Mouse (Mus musculus): ENCODE results near the gene Tmem256. TPM values are rescaled to one million over a fixed set of nuclear protein-coding genes. Genes with fewer than 3 reads are reported as not detected.

Tmem256 gene
- total RNA-seq, 2 experiments from 2014 or later: 120 to 143 TPM

DNA sequence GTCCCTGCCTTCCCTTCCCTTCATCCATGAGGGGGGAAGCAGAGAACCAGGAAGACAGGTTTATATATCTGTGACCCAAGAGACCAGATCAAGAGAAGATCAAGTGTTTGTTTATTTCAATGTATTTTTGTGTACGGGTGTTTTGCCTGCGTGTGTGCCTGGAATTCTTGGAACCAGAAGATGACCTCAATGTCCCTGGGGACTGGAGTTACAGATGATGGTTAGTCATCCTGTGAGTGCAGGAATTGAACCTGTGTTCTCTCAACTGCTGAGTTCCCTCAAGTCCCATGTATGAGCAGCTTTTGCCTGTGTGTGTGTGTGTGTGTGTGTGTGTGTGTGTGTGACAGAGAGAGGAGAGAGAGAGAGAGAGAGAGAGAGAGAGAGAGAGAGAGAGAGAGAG is 30.7 kb upstream of the Tmem256 start:
- no peak for DNase-seq (ENCODE audit: low spot score in 2 of 2)

DNA sequence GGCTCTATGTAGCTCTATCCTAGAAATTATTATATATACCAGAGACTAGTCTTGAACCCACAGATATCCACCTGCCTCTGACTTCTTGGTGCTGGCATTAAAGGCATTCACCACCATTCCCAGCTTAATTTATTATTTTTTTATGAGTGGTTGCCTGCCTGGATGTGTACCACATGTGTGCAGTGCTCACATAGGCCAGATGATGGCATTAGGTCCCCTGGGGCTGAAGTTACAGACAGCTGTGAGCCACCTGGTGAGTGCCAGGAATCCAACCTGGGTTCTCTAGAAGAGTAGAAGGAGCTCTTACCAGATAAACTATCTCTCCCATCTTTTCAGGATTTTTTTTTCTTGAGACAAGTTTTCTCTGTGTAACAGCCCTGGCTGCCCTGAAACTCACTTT is 28.0 kb upstream of the Tmem256 start:
- DNase-seq (ENCODE audit: low spot score in 2 of 2): no peak

DNA sequence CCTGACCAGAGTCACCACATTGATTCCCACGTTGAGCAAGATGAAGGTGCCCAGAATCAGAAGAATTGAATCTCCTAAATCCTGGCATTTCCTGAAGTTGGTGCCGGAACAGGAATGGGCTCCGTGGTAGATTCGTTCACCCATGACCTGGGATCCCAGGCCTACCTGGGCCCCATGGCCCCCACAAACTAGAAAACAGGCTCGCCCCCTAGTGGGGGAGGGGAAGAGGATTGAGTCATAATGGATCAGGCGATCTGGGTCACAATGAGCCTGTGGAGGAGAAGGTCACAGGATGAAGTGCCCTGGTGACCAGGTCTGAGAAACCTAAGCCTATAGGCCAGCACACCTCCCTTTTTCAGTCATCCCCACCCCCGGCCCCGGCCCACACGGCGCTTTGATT is 23.2 kb upstream of the Tmem256 start, which contains the start of gene Gm39566:
Gm39566 (minus strand) TSS at position 144 of the 400 bp plus-strand sequence.
- no peak for DNase-seq (ENCODE audit: low spot score in 2 of 2)

- no peak for DNase-seq (ENCODE audit: low spot score in 2 of 2)
Measured at GRCm38 (mm10) chr11:69816520-69816919, 21.8 kb upstream of the Tmem256 start.

DNA sequence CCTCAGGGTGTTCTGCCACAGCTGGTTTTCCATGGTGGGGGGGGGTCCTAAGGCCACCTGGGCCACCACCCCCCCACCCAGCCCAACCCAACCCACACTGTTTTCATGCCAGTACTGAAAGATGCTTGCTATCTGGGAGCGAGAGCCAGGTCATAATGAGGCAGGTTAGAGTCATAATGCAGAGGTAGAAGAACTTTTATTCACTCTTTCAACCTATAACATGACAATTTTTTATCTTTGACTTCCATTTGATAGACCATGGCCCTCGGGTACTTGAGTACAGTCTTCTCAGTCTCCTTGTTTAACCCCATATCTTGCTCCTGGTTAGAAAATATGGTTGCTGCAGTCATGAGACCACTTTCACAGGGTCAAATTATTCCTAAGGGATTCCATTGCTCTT is 19.9 kb upstream of the Tmem256 start, which contains the start of gene Spem2:
Spem2 (minus strand) TSS at position 101 of the 400 bp plus-strand sequence.
- no peak for DNase-seq (ENCODE audit: low spot score in 2 of 2)

DNA sequence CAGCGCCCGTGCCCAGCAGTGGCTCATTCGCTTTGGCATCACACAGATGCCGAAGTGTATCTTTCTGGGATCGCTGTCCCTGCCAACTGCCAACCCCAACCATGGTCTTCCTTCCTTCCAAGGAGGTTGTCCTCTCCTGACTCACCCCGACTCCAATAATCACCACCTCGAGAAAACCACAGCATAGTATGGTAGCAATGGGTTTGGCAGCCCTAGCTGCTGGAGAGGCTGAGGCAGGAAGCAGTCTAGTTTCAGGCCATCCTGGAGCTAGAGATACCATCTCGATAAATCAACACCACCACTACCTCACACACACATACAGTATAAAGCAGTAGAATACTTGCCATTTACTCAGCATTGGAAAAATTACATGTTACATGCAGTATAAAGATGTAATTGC is 19.4 kb upstream of the Tmem256 start:
- DNase-seq (ENCODE audit: low spot score in 2 of 2): no peak

DNA sequence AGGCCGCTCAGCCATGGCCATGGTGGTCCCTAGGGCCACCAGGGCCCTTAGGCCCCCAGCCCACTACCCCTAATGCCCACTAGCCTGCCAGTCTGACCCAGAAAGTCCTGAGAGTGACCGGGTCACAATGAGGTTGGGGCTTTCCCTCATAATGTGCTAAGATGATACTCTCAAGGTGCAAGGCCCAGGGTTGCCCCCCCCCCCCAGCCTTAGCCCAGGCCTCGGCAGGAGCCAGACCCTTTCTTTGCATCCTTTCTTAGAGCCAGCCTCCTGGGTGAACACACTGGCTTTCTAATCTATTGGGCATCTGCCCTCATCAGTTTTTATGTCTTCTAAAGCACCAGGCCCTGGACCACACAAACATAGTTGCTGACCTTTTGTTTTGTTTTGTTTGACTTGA is 16.2 kb upstream of the Tmem256 start, which contains the start of gene Spem1:
Spem1 (minus strand) TSS at position 101 of the 400 bp plus-strand sequence.
- no peak for DNase-seq (ENCODE audit: low spot score in 2 of 2)

DNA sequence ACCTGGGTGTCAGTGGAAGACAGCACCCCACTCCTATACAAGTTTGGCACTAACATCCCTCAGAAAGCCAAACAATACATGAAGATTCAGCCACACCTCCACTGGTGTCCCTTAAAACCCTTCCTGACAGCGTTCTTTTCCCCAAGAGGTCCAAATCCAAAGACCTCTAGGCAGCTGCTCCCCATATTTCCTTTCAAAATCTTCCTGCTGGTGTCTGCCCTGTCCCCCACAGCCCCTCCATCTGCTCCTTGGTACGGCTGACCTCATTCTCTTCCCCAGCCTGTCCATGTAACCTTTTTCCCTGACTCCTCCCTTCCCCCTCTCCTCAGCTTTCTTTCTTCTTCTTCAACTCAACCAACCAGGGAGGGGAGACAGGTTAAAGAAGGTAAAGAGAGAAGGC is 14.9 kb upstream of the Tmem256 start:
- no peak for DNase-seq (ENCODE audit: low spot score in 2 of 2)

- DNase-seq (ENCODE audit: low spot score in 2 of 2): no peak
Measured at GRCm38 (mm10) chr11:69828832-69829231, 9.5 kb upstream of the Tmem256 start.

DNA sequence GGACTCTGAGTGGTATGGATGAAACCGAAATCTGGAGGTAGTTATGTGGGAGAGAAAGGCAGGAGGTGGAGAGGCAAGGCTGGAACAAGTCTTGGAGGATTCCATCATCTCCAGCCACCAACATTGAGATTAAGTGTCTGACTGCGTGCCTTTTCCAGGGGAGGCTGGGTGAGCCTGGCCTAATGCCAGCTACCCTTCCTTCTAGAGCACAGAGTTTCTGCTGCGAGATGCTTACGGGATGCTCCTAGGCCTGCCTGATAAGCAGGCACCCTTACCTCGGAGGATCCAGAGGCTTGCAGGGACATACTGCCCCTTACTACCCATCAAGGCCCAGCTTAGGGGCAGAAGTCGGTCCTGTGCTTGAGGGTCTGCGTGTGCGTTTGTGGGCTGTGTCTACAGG is 4.8 kb upstream of the Tmem256 start:
- no peak for DNase-seq (ENCODE audit: low spot score in 2 of 2)

DNA sequence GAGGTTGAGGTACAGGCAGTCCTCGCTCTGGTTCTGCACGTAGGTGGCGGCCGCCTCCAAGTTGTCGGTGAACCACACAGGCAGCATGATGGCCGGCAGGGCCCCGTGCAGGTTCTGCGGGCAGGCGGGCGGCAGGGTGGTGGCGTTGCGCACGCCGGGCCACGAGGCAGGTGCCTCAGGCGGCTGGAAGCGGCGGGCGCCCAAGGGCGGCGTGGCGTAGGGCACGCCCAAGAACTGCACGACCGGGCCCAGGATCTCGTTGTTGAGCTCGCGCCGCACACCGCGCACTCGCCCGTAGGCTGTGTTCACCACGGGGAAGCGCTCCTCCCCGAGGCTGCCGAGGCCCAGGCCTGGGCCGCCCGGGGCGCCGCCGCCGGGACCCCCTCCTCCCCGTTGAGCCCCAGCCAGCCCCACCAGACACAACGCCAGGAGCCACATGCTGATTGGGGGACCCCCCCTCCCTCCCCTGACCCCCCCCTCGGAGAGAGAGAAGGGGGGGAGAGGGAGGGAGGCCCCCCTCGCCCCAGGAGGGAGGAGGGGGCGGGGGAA is 4.2 kb upstream of the Tmem256 start:
- peak; percentile 25 to 51 for DNase-seq (ENCODE audit: low spot score in 2 of 2)

GRCm38 (mm10) chr11:69835326-69835965 is 2.9 kb upstream of the Tmem256 start:
- DNase-seq (ENCODE audit: low spot score in 2 of 2): no peak

GRCm38 (mm10) chr11:69835966-69836335 is 2.4 kb upstream of the Tmem256 start:
- no peak for DNase-seq (ENCODE audit: low spot score in 2 of 2)

DNA sequence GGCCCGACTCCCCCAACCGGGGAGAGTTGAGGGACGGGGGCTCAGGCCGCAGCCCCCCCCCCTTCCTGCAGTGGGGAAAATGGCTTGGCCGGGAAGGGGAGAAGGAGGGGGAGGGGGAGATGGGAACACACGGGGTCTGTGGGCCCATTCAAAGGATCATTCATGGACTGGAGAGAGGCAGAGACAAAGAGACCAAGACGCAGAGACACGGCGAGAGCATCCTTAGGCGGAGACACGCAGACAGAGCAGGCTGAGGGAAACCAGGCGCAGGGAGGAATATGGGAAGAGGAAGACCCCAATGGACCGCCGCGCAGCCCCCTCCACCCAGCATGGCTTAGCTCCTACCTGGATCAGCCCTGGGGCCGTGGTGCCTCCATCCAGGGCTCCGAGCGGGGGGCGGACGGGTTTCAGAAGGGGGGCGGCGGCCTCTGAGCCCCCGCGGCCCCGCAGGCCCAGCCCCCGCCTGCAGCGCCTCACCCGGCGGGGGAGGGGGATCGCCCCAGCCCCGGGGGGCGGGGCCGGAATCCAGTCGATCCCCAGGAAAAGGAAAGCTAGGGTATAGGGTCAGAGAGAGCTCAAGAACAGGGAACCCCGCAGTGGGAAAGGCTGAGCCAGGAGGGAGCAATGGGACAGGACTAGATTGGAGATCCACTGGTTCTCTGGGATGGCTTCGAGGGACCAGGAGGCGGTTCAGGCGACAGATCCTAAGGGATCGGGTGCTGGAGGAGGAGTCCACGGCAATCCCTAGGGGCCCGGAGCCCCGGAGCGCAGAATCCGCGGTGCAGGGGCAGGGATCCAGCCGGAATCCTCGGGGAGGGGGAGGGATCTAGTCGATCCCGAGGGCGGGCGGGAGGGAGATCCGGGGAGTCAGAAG is 1.4 kb upstream of the Tmem256 start:
- DNase-seq (ENCODE audit: low spot score in 2 of 2): peak; percentile 46 to 53

- peak; percentile 65 to 81 for DNase-seq (ENCODE audit: low spot score in 2 of 2)
Measured at GRCm38 (mm10) chr11:69837604-69837951, 736 bp upstream of the Tmem256 start, which contains the start of gene Nlgn2. Gene Nlgn2 (minus strand): TSS chr11:69837784.

- DNase-seq (ENCODE audit: low spot score in 2 of 2): no peak
Measured at GRCm38 (mm10) chr11:69838714-69839104, 395 bp downstream of the Tmem256 start.

DNA sequence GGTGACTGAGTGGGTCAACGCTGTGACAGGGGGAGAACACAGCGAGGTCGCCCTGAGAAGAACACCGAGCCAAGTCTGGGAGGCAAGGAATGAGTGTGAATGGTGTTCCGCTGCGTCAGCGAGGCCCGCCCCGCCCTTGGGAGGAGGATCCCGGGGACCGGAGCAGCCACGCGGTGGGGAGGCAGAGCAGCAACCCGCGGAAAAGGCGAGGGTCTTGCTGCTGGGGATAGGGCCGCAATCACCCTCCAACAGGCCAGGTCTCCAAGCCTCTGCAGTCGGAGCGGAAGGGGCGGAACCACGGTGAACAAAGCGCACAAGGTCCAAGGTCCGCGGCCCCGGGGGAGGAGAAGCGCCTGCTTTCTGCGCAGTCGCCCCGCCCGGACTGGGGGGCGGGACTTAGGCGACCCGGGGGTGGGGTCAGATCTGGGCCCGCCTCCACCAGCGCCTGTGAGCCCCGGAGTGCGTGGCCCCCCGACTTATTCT is 7.9 kb downstream of the Tmem256 start, which contains the start of gene Plscr3:
Plscr3 (plus strand) TSS at position 179 of the 483 bp plus-strand sequence.
- peak; percentile 80 to 87 for DNase-seq (ENCODE audit: low spot score in 2 of 2)

DNA sequence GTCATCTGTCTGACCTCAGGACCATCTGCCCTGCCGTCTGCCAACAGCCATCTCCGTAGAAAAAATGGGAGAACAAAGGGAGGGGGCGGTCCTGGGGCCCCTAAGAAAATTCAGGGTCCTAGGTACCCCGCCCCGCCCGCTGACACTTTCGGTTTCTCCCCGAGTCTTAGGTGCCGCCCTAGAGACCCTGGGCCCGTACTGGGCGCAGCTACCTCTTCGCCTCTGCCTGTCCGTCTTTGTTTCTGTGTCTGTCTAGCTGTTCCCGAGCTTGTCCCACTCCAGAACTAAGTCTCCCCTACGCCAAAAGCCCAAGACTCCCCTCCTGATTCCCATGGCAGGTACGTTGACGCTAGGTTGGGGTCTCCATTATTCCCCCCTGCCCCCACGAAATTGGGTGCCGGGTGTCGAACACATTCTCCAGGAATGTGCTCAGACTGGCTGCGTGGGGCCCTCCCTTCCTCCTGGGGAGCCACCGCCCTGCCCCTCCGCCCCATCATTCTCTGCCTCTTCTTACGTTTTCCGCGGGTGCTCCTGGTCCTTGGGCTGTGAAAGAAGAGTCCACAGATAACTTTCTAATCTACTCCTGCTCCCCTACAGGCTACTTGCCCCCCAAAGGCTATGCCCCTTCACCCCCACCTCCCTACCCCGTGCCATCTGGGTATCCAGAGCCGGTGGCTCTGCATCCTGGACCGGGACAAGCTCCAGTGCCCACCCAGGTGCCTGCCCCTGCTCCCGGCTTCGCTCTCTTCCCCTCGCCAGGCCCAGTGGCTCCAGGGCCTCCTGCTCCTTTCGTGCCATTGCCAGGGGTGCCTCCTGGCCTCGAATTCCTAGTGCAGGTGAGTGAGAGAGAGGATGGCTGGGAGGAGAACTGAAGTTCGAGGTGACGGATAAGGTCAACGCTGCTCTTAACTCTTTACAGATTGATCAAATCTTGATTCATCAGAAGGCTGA is 8.7 kb downstream of the Tmem256 start:
- DNase-seq (ENCODE audit: low spot score in 2 of 2): no peak

- DNase-seq (ENCODE audit: low spot score in 2 of 2): no peak
Measured at GRCm38 (mm10) chr11:69848021-69848420, 9.7 kb downstream of the Tmem256 start.

DNA sequence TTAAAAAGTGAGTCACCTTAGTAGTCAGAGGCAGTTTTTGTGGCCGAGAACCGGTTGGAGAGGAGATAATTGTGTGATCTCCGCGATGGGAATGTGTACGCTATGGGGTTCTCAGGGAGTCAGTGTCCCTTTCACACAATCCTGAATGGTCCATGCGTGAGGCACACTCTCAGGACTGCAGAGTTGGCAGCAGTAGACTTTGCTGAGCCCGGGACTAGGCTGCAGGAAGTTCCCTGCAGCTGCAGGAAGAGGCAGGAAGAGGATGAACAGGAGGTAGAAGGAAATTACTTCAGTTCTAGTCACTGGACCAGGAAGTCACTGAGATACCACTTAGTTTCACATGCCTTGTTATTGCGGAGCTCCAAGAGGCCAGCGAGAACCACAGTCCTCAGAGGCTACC is 10.8 kb downstream of the Tmem256 start:
- DNase-seq (ENCODE audit: low spot score in 2 of 2): no peak

DNA sequence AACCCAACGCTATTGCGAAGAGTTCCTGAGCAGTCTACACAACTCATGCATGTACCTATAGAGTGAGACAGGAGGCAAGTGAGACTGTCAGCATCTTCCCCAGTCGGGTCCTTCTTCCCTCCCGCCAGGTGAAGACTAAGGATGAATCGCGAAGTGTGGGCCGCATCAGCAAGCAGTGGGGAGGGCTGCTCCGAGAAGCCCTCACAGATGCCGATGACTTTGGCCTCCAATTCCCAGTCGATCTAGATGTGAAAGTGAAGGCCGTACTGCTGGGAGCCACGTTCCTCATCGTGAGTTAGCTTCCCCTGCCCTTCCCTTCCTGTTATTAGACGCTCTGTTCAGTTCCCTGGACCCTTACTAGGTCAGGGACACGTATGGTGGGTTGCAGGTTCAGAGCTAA is 11.6 kb downstream of the Tmem256 start:
- no peak for DNase-seq (ENCODE audit: low spot score in 2 of 2)
